Mouse (Mus musculus) left cerebral cortex, postnatal 25 days (tissue): ENCODE results near the gene Pla2g12a. TPM values are rescaled to one million over a fixed set of nuclear protein-coding genes. Genes with fewer than 3 reads are reported as not detected.

Experiments used
- total RNA-seq, 2 experiments: library from RNA; stranded (reverse); gene quantifications; 2 replicates each; pipeline ENCODE4 v1.2.3; 2021

Pla2g12a gene
- total RNA-seq, 2 experiments from 2014 or later = 15.4 to 18.9 TPM

Other genes starting within 250 kb of the Pla2g12a start
- 1 to 10 TPM; 1.2 to 2.0 TPM for gene Egf, start 123.3 kb upstream of the Pla2g12a start, total RNA-seq
- gene Lrit3, start 74.6 kb upstream of the Pla2g12a start, total RNA-seq = under 1 TPM in 1 of 2 experiments, not detected in 1; 0.18 TPM
- 1 to 10 TPM in 1 of 2 experiments, under 1 TPM in 1; 0.53 to 1.1 TPM for gene Rrh, start 56.0 kb upstream of the Pla2g12a start, total RNA-seq
- gene Gar1, start 47.2 kb upstream of the Pla2g12a start, total RNA-seq = 10 to 100 TPM; 35.9 to 44.2 TPM
- not detected for gene Cfi, start 42.7 kb upstream of the Pla2g12a start, total RNA-seq
- gene Casp6, start 22.8 kb downstream of the Pla2g12a start, total RNA-seq = 1 to 10 TPM; 6.0 to 9.7 TPM
- 1 to 10 TPM in 1 of 2 experiments, under 1 TPM in 1; 0.99 to 1.9 TPM for gene Mcub, start 91.6 kb downstream of the Pla2g12a start, total RNA-seq
- gene Sec24b, start 182.9 kb downstream of the Pla2g12a start, total RNA-seq = 10 to 100 TPM; 51.2 to 58.7 TPM